Mouse (Mus musculus) gastrocnemius, postnatal 25 days (tissue): ENCODE results near the gene Capn15. TPM values are rescaled to one million over a fixed set of nuclear protein-coding genes. Genes with fewer than 3 reads are reported as not detected.

Experiments
- DNase-seq: peaks from one replicate; pipeline ENCODE4 v3.0.0; 2022
- total RNA-seq, 2 experiments: library from RNA; stranded (reverse); gene quantifications; 1 replicate in 1 of 2; 2 replicates in 1 of 2; pipeline ENCODE4 v1.2.3; 2021

Capn15 gene
- total RNA-seq, 2 experiments from 2014 or later: 5.6 to 6.8 TPM

GRCm38 (mm10) chr17:25993489-25993888 lies 7.9 kb upstream of the Capn15 start:
- DNase-seq: no peak

- DNase-seq: no peak
Observed at GRCm38 (mm10) chr17:25992274-25992673, 6.7 kb upstream of the Capn15 start.

GRCm38 (mm10) chr17:25990331-25990730 lies 4.7 kb upstream of the Capn15 start:
- DNase-seq: no peak

- DNase-seq: no peak
Observed at GRCm38 (mm10) chr17:25984556-25985305, 865 bp downstream of the Capn15 start.

- no peak for DNase-seq
Observed at GRCm38 (mm10) chr17:25984066-25984465, 1.5 kb downstream of the Capn15 start.

GRCm38 (mm10) chr17:25982913-25983312 lies 2.7 kb downstream of the Capn15 start:
- DNase-seq: no peak

- DNase-seq: peak; percentile 71
Observed at GRCm38 (mm10) chr17:25980854-25981253, 4.7 kb downstream of the Capn15 start.

- DNase-seq: no peak
Observed at GRCm38 (mm10) chr17:25979829-25980738, 5.5 kb downstream of the Capn15 start.

GRCm38 (mm10) chr17:25970954-25971707 lies 14.5 kb downstream of the Capn15 start:
- DNase-seq: no peak

GRCm38 (mm10) chr17:25970448-25970847 lies 15.1 kb downstream of the Capn15 start:
- DNase-seq: no peak

GRCm38 (mm10) chr17:25968176-25968575 lies 17.4 kb downstream of the Capn15 start:
- DNase-seq: no peak

GRCm38 (mm10) chr17:25967652-25968051 lies 17.9 kb downstream of the Capn15 start:
- DNase-seq: no peak

GRCm38 (mm10) chr17:25964271-25964670 lies 21.3 kb downstream of the Capn15 start:
- no peak for DNase-seq

- no peak for DNase-seq
Observed at GRCm38 (mm10) chr17:25962413-25962905, 23.1 kb downstream of the Capn15 start.

GRCm38 (mm10) chr17:25961566-25961965 lies 24.0 kb downstream of the Capn15 start:
- DNase-seq: no peak

- DNase-seq: no peak
Observed at GRCm38 (mm10) chr17:25959630-25960467, 25.7 kb downstream of the Capn15 start.

- DNase-seq: no peak
Observed at GRCm38 (mm10) chr17:25958771-25959494, 26.7 kb downstream of the Capn15 start.

GRCm38 (mm10) chr17:25957586-25958051 lies 28.0 kb downstream of the Capn15 start:
- no peak for DNase-seq

GRCm38 (mm10) chr17:25956631-25957030 lies 29.0 kb downstream of the Capn15 start:
- DNase-seq: no peak

- no peak for DNase-seq
Observed at GRCm38 (mm10) chr17:25956201-25956600, 29.4 kb downstream of the Capn15 start.
